Mouse (Mus musculus): Measurements from ENCODE around the gene Clec4g.

- no peak for TF ChIP-seq CTCF (IDR thresholded peaks at IDR 0.05; ENCODE audit: extremely low read depth, insufficient read depth, low read length)
- no peak for TF ChIP-seq POLR2A (IDR thresholded peaks at IDR 0.05; ENCODE audit: extremely low read depth, insufficient read depth, low read length)
Measured at GRCm38 (mm10) chr8:3734084-3734483, 13.6 kb upstream of the Clec4g start.

All from cortical plate, adult 2 months (tissue).